Mouse (Mus musculus) brain, embryonic 14.5 days (tissue): ENCODE results near the gene 5730507C01Rik.

Experiments used
- CTCF ChIP-seq: fragments of 200-500 bp; IDR thresholded peaks from 2 replicates; pipeline ENCODE4 v1.5.1; 2012; ENCODE audit warnings: inconsistent platforms, mild to moderate bottlenecking, moderate library complexity, borderline replicate concordance; ENCODE audit not compliant: insufficient read depth, insufficient read length; ENCODE audit errors: extremely low read depth
- POLR2A ChIP-seq: fragments of 200-500 bp; IDR thresholded peaks from 2 replicates; pipeline ENCODE4 v1.6.1; 2012; ENCODE audit warnings: mild to moderate bottlenecking, inconsistent platforms, borderline replicate concordance; ENCODE audit not compliant: poor library complexity, insufficient read depth, insufficient read length, severe bottlenecking; ENCODE audit errors: extremely low read depth

- TF ChIP-seq CTCF (no peak), POLR2A (no peak)
These were observed at the start of gene 5730507C01Rik for GRCm38 (mm10) chr12:18514171-18514570.
